Mouse (Mus musculus) heart, postnatal 25 days (tissue): ENCODE results near the gene Shld2. TPM values are rescaled to one million over a fixed set of nuclear protein-coding genes. Genes with fewer than 3 reads are reported as not detected.

Experiments
- DNase-seq: peaks from one replicate; pipeline ENCODE4 v3.0.0; 2022; ENCODE audit warnings: low spot score
- intact Hi-C: fragments of 180-260 bp; cut with DNase I; formaldehyde crosslinking; loops from one replicate; pipeline ENCODE4 v1.15.1; 2025
- total RNA-seq, 2 experiments: library from RNA; stranded (reverse); gene quantifications; 2 replicates each; pipeline ENCODE4 v1.2.3; 2021

Shld2 gene
- total RNA-seq, 2 experiments from 2014 or later, result 8.3 to 8.4 TPM

DNA sequence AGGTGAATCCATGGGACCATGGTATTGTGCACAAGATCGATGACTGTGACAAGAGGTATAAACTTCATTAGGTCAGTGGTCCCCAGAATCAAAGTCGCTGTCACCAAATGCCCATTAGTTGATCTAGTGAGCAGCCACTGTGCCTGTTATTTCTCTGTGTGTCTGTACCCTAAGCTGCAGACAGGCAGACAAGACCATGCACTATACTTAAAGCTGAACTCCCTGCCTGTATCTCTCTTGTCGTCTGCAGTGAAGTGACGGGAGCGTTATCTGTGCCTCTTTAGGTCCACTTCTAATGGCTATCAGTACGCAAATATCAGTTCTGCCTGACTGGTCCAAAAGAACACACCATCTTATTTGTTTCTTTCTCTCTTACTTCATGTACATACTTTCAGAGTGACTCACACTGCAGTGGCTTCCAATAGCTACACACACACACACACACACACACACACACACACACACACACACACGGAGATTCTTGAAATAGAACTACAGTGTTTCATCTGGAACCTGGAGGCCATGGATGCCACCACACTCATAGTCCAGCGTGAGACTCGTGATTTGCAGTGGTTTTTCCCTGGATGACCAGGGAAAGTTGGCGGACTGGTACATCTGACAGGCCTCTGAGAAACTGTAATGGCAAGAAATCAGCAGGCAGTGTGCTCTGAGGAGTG is 81.3 kb downstream of the Shld2 start:
- DNase-seq, result no peak
- intact Hi-C loops, result no loop called here

DNA sequence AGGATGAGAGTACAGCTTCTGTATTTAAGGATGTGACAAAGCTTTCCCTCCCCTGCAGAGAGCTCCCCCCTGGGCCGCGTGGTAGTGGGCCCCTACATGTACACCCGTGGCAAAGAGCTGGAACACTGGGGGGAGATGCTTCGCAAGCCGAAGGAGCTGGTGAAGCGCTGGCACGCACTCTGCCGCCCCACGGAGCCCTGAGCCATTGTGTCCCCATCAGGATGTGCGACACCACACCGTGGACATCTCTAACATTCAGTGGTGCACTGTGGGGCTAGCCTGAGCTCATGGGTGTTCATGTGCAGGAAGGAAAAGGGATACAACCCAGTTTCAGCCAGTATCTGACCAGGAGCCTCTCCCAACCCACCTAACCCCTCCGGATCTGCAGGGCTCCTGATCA is 82.3 kb downstream of the Shld2 start:
- intact Hi-C loops, result no loop called here
- no peak for DNase-seq

DNA sequence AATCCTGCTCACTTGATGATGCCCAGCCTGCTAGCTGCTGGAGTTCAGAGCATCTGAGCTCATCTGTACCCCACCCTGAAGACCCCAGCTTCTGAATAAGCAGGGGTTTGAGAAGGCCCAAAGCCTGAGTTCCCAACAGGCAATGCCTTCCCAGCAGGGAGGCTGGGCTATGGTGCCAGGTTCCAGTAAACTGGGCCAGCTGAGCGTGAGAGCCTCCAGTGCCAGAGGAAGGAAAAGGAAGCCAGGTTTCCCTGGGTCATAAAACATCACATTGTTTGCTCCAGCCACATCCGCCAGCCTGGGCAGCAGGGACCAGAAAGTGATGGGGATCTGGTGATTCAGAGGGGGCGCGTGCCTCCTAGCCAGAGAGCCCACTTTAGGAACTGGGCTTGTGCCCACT is 83.7 kb downstream of the Shld2 start:
- intact Hi-C loops, result no loop called here

DNA sequence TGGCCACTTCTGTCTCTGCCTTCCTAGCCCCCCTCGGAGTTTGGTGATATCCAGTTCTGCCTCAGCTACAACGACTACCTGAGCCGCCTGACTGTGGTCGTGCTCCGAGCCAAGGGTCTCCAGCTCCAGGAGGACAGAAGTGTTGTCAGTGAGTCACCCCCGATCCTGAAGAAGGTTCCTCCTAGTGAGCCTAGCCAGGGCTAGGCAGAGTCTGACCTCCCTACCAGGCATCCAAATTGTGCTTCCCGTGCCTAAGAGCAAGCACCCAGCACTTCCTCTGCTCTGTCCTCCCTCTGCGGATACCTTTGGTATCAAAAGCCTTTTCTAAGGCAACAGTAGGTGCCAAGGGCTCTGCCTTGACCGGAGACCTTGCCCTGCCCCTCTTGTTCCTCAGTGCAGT is 84.3 kb downstream of the Shld2 start:
- intact Hi-C loops, result no loop called here
- DNase-seq, result no peak

More for the DNA sequence above, 83.7 kb downstream of the Shld2 start:
- DNase-seq, result no peak

DNA sequence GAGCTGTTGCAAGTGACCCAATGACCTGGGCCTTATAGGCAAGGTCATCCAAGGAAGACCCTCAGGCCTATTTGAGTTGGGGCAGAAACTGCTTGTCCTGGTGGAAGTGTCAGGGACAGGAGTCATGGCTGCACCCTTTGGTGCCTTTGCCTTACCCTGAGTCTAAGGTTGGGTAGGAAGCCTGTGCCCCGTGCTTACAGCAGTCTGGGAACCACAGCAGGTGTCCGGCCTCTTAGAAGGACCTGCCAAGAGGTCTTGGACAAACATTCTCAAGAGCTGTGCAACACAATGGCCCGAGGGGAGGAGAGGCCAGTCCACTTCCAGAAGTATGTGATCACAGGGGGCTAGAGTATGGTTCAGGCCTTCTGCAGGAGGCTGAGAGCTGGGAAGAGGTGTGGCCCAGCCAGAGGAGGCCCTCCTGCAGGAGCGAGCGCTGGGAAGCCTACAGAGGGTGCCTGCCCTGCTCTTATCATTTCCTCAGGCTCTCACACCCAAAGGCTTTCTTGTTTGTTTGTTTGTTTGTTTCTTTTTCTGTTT is 86.9 kb downstream of the Shld2 start:
- no peak for DNase-seq
- intact Hi-C loops, result no loop called here

DNA sequence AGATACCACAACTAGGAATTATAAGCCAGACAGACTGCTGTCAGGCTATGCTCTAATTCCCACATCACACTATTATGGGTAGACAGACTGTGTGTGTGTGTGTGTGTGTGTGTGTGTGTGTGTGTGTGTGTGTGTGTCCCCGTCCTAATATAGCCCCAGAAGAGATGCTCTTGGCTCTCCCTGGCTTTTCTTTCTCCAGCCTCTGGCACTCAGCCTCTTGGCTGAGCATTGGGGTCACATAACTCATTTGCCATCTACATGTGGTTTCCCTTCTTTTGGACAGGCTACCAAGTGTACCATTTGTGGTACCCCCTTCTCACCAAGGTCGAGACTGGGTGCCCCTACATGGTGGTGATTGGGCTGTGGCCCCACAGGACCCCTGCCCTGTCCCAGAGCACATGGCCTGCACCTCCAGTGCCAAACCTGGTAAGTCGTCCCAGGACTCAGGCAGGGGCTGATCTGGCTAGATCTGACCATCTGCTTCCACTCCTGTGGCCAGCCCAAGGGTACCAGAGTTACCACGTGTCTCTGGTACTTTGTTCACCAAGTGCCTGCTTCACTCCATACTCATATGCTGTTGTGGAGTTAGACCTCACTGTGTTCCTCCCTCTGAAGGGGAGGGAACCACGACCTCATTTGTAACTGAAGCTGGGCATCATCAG is 88.7 kb downstream of the Shld2 start:
- intact Hi-C loops, result no loop called here
- DNase-seq, result no peak

DNA sequence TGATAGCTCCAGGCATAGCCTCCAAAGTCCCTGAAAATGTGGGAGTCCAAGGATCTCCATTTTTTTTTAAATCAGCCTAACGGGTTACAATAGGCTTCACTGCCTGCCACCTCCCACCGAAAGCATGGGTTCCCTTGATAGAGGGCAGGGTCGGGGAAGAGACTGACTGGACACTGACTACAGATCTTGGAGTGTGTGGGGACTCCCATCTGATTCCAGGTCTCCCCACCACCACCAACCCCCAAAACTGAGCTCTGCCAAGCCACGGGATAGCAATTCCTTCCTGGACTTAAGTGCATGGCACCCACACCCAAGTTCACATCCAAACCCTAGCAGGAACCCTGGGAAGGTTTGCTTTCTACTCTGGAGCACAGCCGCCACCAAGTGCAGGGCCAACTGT is 89.9 kb downstream of the Shld2 start:
- intact Hi-C loops, result no loop called here
- no peak for DNase-seq

DNA sequence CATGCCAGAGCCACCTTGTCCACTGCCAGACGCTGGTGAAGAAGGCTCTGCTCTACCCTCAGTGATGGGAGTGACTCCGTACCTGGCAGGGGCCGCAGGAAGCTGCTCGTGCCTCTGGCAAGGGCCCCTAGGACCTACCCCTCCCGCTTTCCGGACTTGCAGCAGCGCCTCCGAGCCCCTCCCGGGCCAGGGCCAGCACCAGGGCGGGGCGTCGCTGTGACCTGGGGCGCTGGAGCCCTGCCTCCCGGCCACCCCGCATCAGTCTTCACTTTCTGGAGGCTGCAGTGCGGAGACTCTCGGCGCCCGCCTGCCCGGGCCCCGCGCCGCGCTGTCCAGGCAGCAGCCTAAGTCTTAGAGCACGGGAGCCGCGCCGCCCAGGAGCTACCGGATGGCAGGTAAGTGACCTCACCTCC is 90.5 kb downstream of the Shld2 start:
- intact Hi-C loops, result no loop called here
- DNase-seq, result no peak

DNA sequence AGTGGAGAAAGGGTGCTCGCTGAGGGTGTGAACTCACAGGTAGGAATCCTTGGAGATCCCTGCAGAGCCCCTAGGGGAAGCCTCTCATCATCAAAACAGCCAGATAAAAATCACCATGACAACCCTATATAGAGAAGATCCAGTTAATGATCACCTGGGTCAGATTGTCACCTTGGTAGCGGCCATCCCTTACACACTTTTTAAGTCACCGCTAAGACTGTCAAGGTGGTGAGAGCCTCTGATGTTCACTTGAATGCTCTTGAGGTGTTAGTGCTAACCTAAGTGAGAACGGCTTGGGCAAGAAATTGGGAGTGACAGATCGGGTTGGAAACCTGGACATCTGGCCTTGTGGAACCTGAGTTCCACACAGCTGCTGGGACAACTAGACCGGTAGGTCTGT is 91.0 kb downstream of the Shld2 start, which contains the start of gene Syt15:
TSS of gene Syt15 (plus strand) at position 301 of the 400 bp plus-strand sequence.
- intact Hi-C loops, result no loop called here
- no peak for DNase-seq

DNA sequence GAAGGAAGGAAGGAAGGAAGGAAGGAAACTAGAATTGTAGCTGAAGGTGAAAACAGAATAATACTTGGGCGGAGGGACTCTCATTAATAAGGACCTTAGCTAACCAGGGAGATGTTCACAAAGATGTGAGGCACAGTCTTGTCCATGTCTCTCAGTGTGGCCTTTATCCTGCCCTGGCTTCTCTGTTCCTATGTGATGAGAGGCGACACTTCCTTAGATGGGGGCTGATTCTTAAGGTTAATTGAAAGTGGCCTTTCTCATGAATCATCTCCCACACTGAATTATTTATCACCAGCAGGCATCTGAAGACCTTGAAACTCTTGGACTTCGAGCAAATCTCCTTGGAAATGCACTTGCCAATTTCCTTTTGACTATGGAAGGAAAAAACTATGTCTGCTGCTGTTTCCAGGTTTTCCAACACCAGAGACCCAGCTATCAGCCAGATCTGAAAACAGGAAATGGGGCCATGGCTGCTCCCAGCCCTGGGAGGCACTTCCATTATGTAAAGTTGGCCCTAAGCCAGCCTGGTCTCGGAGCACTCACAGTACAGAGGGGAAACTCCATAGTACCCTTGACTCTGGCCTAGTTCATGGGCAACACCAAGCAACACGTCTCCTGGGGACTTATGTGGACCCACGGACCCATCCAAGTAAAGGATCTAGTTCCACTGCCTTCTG is 94.7 kb downstream of the Shld2 start:
- no peak for DNase-seq
- intact Hi-C loops, result no loop called here

DNA sequence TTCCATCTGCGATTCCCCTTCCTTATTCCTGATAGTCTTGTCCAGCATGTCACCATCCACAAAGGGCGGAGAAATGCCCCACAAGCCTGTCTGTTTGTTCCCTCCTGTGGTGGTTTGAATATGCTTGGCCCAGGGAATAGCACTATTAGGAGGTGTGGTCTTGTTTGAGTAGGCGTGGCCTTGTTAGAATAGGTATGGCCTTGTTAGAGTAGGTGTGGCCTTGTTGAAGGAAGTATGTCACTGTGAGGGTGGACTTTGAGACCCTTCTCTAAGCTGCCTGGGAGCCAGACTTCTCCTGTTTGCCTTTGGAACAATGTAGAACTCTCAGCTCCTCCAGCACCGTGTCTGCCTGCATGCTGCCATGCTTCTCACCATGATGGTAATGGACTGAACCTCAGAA is 100.4 kb downstream of the Shld2 start:
- no peak for DNase-seq
- intact Hi-C loops, result loop anchor here (5.0 kb wide), 1 partner anchor 253 kb away; no protein-coding TSS in a partner anchor

DNA sequence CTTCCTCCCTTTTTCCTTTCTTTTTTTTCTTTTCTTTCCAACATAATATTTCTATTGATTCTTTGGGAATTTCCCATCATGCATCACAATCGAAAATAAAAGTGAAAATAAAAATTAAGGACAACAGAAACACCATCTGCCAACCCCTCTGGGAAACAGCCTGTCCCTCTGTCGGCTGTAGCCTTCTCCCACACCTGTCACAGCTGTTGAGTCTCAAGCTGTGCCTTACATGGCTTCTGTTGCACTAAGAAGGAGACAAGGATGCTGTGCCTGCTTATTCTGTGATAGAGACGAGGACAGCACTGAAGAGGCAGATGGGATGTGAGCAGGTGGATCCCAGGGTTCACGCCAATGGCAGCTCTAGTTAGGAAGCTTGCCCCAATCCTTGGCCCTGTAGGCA is 101.2 kb downstream of the Shld2 start:
- DNase-seq, result no peak
- intact Hi-C loops, result loop anchor here (5.0 kb wide), 1 partner anchor 252 kb away; no protein-coding TSS in a partner anchor

DNA sequence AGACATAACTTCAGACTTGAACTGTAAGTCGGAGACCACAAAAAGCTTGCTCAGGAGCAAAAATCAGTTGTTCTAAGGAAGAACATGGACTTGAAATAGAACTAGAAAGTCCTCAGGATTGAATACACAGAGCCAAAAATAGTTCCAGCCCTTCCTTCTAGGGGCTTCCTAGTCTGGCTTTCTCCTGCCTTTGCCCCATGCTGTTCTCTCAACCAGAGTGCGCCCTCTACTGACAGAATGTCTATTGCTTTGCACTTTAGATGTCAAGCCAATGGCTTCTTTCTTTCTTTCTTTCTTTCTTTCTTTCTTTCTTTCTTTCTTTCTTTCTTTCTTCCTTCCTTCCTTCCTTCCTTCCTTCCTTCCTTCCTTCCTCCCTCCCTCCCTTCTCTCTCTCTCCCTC is 101.6 kb downstream of the Shld2 start:
- DNase-seq, result no peak
- intact Hi-C loops, result loop anchor here (1.0 to 5.0 kb wide), 2 partner anchors 128 to 251 kb away; no protein-coding TSS in a partner anchor

DNA sequence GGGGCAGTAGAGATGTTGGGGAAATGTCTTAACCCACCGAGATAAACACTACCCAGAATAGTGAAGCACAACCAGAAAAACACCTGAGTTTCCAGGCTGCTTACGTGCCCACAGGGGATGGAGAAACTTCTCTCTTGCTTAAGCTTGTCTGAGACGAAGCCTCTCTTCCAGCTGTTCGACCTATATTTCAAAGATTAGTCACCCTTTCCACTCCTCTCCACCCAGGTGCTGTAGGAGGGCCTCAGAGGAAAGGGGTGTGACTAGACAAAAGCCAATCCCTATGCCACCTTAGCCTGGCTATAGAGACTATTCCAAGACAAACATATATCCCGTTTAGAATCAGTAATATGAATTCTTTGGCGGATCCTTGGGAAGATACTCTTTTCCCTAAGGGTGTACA is 102.3 kb downstream of the Shld2 start:
- intact Hi-C loops, result loop anchor here (1.0 to 5.0 kb wide), 2 partner anchors 128 to 251 kb away; no protein-coding TSS in a partner anchor
- DNase-seq, result no peak

DNA sequence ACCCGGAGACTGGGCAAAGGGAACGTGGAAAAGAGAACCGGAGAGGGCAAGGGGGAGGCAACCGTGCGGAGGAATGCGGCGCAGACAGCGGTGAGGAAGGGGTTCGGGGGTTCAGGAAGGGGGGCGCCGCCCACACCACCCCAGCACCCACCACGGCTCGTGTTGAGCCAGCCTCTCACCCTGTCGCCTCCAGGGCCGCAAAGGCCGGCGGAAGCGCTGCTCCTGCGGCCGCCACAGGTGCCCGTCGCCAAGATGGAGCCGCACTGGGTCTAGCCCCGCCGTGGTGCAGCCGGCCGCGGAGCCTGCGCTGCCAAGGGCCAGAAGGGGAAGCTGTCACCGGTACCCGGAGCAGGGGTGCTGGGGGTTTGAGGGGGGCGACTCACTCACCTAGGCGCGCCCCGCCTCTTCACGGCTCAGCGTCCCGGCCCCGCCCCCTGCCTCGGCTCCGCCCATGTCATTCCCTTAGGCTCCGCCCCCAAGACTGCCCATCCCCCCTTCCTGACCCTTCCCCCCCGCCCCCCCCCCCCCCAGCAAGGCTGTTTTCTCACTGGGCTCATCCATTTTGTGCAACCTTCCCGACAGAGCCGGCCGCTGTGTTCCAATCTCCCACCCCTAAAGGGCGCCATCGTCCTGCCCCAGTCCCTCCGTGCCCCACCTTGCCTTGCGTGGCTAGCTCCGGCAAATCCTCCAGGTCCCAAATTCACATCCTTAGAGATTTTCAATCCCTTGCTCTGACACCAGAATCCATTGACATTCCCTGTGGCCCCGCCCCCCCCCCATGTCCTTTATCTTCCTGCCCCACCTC is 108.9 kb downstream of the Shld2 start, which contains the start of gene Gprin2:
TSS of gene Gprin2 (minus strand) at position 423 of the 805 bp plus-strand sequence.
- no peak for DNase-seq
- intact Hi-C loops, result no loop called here

DNA sequence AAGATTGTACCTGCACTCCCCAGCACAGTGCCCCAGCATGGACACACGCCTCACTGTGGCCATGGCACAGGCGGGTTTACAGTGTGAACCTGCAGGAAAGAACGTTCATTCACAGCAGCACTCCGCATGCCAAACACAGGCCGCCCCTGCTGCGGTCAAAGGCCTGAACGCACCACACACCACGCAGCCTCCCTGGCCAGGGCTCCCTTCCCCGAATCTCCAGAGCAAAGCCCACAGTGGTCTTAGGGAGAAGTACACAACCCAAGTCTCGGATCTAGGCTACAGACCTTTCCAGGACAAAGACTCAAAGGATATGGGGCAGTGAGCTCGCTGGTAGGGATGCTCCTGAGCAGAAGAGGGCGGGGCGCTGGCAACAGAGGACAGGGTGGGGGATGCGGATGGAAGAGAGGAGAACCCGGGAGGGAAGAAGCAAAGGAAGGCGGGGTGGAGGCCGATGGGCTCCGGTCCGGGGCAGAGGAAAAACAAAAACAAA is 109.5 kb downstream of the Shld2 start:
- no peak for DNase-seq
- intact Hi-C loops, result no loop called here

DNA sequence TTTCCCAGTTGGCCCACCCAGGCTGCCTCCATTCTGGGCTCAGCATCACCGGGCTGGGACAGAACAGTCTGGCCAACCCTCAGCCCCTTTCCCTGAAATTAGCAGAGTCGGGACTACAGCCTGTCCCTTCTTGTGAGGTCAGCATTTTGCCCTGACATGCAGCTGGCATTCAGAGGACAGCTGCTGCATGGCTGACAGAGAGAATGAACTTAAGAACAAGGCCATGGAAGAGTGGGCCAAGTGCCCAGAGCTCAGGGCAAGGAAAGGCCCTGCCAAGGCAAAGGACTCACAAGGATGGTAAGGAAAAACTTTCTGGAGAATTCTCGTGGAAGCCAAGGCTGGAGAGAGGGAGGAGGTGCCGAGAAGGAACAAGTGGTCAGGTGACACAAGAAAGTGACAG is 113.6 kb downstream of the Shld2 start:
- intact Hi-C loops, result no loop called here

DNA sequence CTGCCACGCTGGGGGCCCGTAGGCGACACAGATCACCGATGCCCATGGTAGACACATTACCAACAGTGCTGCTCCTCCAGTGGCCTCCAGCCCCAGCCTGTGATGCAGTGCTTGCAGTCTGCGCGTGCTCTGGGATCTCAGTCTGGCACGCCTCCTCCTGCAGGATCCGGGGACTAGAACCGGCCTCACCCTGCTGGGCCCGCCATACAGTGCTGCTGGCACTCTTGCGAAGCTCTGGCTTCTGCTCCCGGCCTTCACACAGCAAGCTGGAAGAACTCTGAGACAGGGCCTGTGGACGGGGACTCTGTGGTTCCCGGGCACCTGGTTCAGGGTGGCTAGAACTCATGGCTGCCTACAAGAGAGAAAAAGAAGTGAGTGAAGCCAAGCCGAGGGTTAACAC is 114.8 kb downstream of the Shld2 start:
- no peak for DNase-seq
- intact Hi-C loops, result no loop called here

More for the DNA sequence above, 113.6 kb downstream of the Shld2 start:
- no peak for DNase-seq

DNA sequence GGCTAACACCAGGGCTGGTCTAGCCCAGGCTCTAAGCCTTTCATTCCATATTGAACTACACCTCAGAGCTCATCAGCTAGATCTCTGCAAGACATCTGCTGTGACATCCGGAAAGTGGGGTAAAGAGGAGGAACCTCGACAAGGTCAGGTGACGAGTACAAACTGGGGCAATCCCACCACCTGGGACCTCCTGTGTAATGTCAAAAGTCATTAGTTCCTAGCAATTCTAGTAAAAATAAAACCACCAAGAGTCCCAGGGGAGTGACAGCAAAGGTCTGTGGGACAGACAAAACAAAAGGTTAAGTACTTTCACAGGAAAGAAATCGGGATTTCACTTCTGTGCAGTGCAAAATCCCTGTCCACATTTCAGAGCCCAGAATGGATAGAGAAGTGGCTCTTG is 116.4 kb downstream of the Shld2 start:
- intact Hi-C loops, result no loop called here
- no peak for DNase-seq

DNA sequence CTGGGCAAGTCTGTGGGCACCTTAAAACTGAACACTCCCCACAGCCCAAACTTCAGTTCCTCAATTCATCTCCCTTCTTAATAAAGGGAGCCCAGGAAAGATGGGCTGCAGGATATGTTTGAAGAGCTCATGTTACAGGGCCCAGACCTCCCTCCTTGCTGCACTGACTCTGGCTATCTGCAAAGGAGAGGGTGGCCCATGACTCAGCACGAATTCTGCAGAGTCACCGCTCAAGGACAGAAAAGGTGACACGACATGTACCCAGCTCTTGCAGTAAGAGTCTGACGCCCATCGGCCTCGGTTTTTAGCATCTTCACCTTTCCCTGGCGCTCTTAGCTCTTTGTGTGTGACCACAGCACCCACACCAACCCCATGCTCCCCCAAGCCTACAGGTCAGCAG is 119.9 kb downstream of the Shld2 start:
- DNase-seq, result no peak
- intact Hi-C loops, result no loop called here
